Mouse (Mus musculus): ENCODE measurements around the gene Ctnnd2. TPM values are rescaled to one million over a fixed set of nuclear protein-coding genes. Genes with fewer than 3 reads are reported as not detected.

The Ctnnd2 gene
- polyA plus RNA-seq, 1 experiment from 2014 or later, result 0.16 TPM

- no peaks in the 10 kb centered on the region for H3K36me3 ChIP-seq
- H3K27ac ChIP-seq, result no peak overlapping the region
- WGBS (ENCODE audit: insufficient replicate concordance), result 53% methylated on average over 2 of the region's 2 CpGs
- H3K9ac ChIP-seq, result no peak overlapping the region
- no peak overlapping the region for H3K4me2 ChIP-seq
- H3K9me3 ChIP-seq (replicated peaks), result no peaks in the 10 kb centered on the region
- no peaks in the 10 kb centered on the region for H3K4me1 ChIP-seq (replicated peaks)
- ATAC-seq (ENCODE audit: low read depth) (no peak), DNase-seq (no peak)
- H3K27me3 ChIP-seq, result no peaks in the 10 kb centered on the region
- H3K4me3 ChIP-seq (replicated peaks), result no peak overlapping the region
Measured at GRCm38 (mm10) chr15:30617932-30618331, 445.5 kb downstream of the Ctnnd2 start.

DNA sequence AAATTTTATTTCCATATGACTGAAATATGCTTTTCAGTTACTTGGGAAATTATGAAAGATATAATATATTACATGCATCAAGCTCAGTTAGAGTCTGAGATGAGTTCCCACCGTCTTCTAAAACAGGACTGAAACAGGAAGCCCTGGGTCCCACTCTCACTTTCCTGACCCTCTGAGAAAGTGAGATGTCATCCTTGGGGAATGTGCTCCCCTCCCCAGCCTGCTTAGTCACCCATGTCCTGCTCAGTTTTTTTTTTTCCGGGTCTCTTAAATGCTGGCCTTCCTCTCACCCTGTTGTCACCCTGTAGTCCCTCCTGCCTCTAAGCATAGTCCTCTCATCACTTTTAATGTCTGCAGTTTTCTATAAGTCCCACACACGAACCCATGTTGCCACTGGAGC is 456.1 kb downstream of the Ctnnd2 start:
- H3K4me2 ChIP-seq, result no peak overlapping the region
- no peaks in the 10 kb centered on the region for H3K27me3 ChIP-seq
- no peaks in the 10 kb centered on the region for H3K9me3 ChIP-seq (replicated peaks)
- H3K9ac ChIP-seq, result no peak overlapping the region
- 22% methylated on average over 3 of the region's 3 CpGs for WGBS (ENCODE audit: insufficient replicate concordance)
- no peaks in the 10 kb centered on the region for H3K36me3 ChIP-seq
- no peak overlapping the region for H3K27ac ChIP-seq
- H3K4me1 ChIP-seq (replicated peaks), result no peaks in the 10 kb centered on the region
- no peak overlapping the region for H3K4me3 ChIP-seq (replicated peaks)
- DNase-seq (no peak), ATAC-seq (ENCODE audit: low read depth) (no peak)

GRCm38 (mm10) chr15:30632113-30632735 is 459.8 kb downstream of the Ctnnd2 start:
- no peaks in the 10 kb centered on the region for H3K4me1 ChIP-seq (replicated peaks)
- H3K4me2 ChIP-seq, result no peak overlapping the region
- no peaks in the 10 kb centered on the region for H3K9me3 ChIP-seq (replicated peaks)
- H3K36me3 ChIP-seq, result no peaks in the 10 kb centered on the region
- no peak for ATAC-seq (ENCODE audit: low read depth)
- H3K9ac ChIP-seq, result no peak overlapping the region
- no peak for DNase-seq
- H3K4me3 ChIP-seq (replicated peaks), result no peak overlapping the region
- 37% methylated on average over 7 of the region's 7 CpGs for WGBS (ENCODE audit: insufficient replicate concordance)
- no peak overlapping the region for H3K27ac ChIP-seq
- H3K27me3 ChIP-seq, result no peaks in the 10 kb centered on the region

GRCm38 (mm10) chr15:30633917-30634316 is 461.5 kb downstream of the Ctnnd2 start:
- Histone ChIP-seq H3K4me3 (replicated peaks) (no peak overlapping the region), H3K9ac (no peak overlapping the region), H3K27me3 (no peaks in the 10 kb centered on the region), H3K36me3 (no peaks in the 10 kb centered on the region), H3K4me2 (no peak overlapping the region), H3K27ac (no peak overlapping the region), H3K4me1 (replicated peaks) (no peaks in the 10 kb centered on the region), H3K9me3 (replicated peaks) (no peaks in the 10 kb centered on the region)
- DNase-seq (no peak), ATAC-seq (ENCODE audit: low read depth) (no peak)
- 37% methylated on average over 2 of the region's 2 CpGs for WGBS (ENCODE audit: insufficient replicate concordance)

- Histone ChIP-seq H3K9ac (no peak overlapping the region), H3K27me3 (no peaks in the 10 kb centered on the region), H3K27ac (no peak overlapping the region), H3K4me1 (replicated peaks) (no peaks in the 10 kb centered on the region), H3K4me2 (no peak overlapping the region), H3K36me3 (no peaks in the 10 kb centered on the region), H3K4me3 (replicated peaks) (no peak overlapping the region), H3K9me3 (replicated peaks) (no peaks in the 10 kb centered on the region)
- DNase-seq, result no peak
- no peak for ATAC-seq (ENCODE audit: low read depth)
- 54% methylated on average over 5 of the region's 5 CpGs for WGBS (ENCODE audit: insufficient replicate concordance)
Measured at GRCm38 (mm10) chr15:30634522-30634921, 462.1 kb downstream of the Ctnnd2 start.

- WGBS (ENCODE audit: insufficient replicate concordance), result 69% methylated on average over 5 of the region's 5 CpGs
- no peak overlapping the region for H3K9ac ChIP-seq
- H3K27ac ChIP-seq, result no peak overlapping the region
- H3K36me3 ChIP-seq, result no peaks in the 10 kb centered on the region
- no peak overlapping the region for H3K4me3 ChIP-seq (replicated peaks)
- ATAC-seq (ENCODE audit: low read depth), result no peak
- H3K4me1 ChIP-seq (replicated peaks), result no peaks in the 10 kb centered on the region
- no peak for DNase-seq
- H3K9me3 ChIP-seq (replicated peaks), result no peaks in the 10 kb centered on the region
- no peak overlapping the region for H3K4me2 ChIP-seq
- H3K27me3 ChIP-seq, result peaks cover 3% of the 10 kb centered on the region
Measured at GRCm38 (mm10) chr15:30640651-30641050, 468.3 kb downstream of the Ctnnd2 start.

GRCm38 (mm10) chr15:30645688-30646087 is 473.3 kb downstream of the Ctnnd2 start:
- no peak overlapping the region for H3K27ac ChIP-seq
- WGBS (ENCODE audit: insufficient replicate concordance), result 8% methylated on average over 1 of the region's 1 CpGs
- ATAC-seq (ENCODE audit: low read depth), result no peak

GRCm38 (mm10) chr15:30646501-30647431 is 474.4 kb downstream of the Ctnnd2 start:
- Histone ChIP-seq H3K4me3 (replicated peaks) (peak overlapping the region; percentile 41), H3K27ac (no peak overlapping the region), H3K9me3 (replicated peaks) (no peaks in the 10 kb centered on the region), H3K36me3 (no peaks in the 10 kb centered on the region), H3K4me2 (peak overlapping the region; percentile 61), H3K9ac (no peak overlapping the region), H3K27me3 (peaks cover 33% of the 10 kb centered on the region), H3K4me1 (replicated peaks) (no peaks in the 10 kb centered on the region)
- DNase-seq (no peak), ATAC-seq (ENCODE audit: low read depth) (no peak)
- WGBS (ENCODE audit: insufficient replicate concordance), result 3% methylated on average over 61 of the region's 94 CpGs

More at GRCm38 (mm10) chr15:30645688-30646087, 473.3 kb downstream of the Ctnnd2 start:
- no peak overlapping the region for H3K4me2 ChIP-seq
- no peak overlapping the region for H3K4me3 ChIP-seq (replicated peaks)
- peaks cover 33% of the 10 kb centered on the region for H3K27me3 ChIP-seq
- no peaks in the 10 kb centered on the region for H3K4me1 ChIP-seq (replicated peaks)
- no peak for DNase-seq
- no peaks in the 10 kb centered on the region for H3K9me3 ChIP-seq (replicated peaks)
- no peak overlapping the region for H3K9ac ChIP-seq
- H3K36me3 ChIP-seq, result no peaks in the 10 kb centered on the region

- H3K9me3 ChIP-seq (replicated peaks), result no peaks in the 10 kb centered on the region
- ATAC-seq (ENCODE audit: low read depth) (no peak), DNase-seq (no peak)
- no peak overlapping the region for H3K4me2 ChIP-seq
- no peaks in the 10 kb centered on the region for H3K36me3 ChIP-seq
- H3K4me1 ChIP-seq (replicated peaks), result no peaks in the 10 kb centered on the region
- 27% methylated on average over 7 of the region's 7 CpGs for WGBS (ENCODE audit: insufficient replicate concordance)
- H3K4me3 ChIP-seq (replicated peaks), result no peak overlapping the region
- peaks cover 33% of the 10 kb centered on the region for H3K27me3 ChIP-seq
- no peak overlapping the region for H3K9ac ChIP-seq
- no peak overlapping the region for H3K27ac ChIP-seq
Measured at GRCm38 (mm10) chr15:30647679-30648311, 475.4 kb downstream of the Ctnnd2 start.

DNA sequence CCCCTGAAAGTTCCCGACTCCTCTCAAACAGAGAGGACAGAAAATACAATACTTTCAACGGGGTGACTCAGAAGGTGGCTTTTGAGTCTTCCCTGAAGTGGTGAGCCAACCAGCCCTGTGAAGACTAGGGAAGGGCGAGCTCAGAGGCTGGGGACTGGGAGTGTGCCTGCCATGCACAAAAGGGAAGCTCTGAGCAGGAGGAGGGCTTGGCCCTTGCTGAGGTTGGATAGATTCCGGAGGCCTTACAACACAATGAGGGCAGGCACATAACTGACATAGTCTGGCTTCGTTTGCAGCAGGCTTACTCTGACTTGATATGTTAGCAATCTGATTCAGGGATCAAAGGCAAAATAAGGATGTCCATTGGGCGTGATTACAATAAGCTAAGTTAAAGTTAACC is 477.6 kb downstream of the Ctnnd2 start:
- Histone ChIP-seq H3K36me3 (no peaks in the 10 kb centered on the region), H3K27me3 (peaks cover 33% of the 10 kb centered on the region), H3K4me3 (replicated peaks) (no peak overlapping the region), H3K27ac (no peak overlapping the region), H3K9me3 (replicated peaks) (no peaks in the 10 kb centered on the region), H3K4me1 (replicated peaks) (no peaks in the 10 kb centered on the region), H3K9ac (no peak overlapping the region), H3K4me2 (no peak overlapping the region)
- 41% methylated on average over 6 of the region's 6 CpGs for WGBS (ENCODE audit: insufficient replicate concordance)
- ATAC-seq (ENCODE audit: low read depth) (no peak), DNase-seq (no peak)

DNA sequence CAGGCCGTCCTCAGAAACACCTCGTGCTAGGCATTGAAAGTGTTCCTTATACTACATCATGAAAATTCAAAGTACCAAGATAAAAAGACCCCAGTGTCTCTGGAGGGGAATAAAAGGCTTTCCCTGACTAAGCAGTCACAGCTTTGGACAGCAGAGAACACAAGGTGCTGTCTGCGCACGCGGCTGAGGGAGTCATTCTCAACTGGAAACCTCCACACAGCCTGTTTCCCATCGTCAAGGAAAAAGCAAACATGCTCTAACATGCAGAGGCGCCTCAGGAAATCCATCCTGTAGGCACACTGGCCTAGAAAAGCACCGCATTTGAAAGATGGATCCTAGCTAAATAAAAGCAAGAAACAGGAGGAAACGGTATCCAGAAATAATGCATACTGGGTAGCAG is 483.0 kb downstream of the Ctnnd2 start:
- Histone ChIP-seq H3K27ac (no peak overlapping the region), H3K9ac (no peak overlapping the region), H3K9me3 (replicated peaks) (no peaks in the 10 kb centered on the region), H3K27me3 (no peaks in the 10 kb centered on the region), H3K4me2 (no peak overlapping the region), H3K4me1 (replicated peaks) (no peaks in the 10 kb centered on the region), H3K36me3 (no peaks in the 10 kb centered on the region), H3K4me3 (replicated peaks) (no peak overlapping the region)
- DNase-seq (no peak), ATAC-seq (ENCODE audit: low read depth) (no peak)
- WGBS (ENCODE audit: insufficient replicate concordance), result 72% methylated on average over 9 of the region's 9 CpGs

All from liver, embryonic 13.5 days (tissue).